Mouse (Mus musculus): ENCODE data around the gene Nes. TPM values are rescaled to one million over a fixed set of nuclear protein-coding genes. Genes with fewer than 3 reads are reported as not detected.

The Nes gene
- polyA plus RNA-seq, 1 experiment from 2014 or later: 17.7 TPM

- H3K4me2 ChIP-seq: peak overlapping the region; percentile 96
- 0 out of 2 replicates have a peak overlapping the region, but pooled peaks have one; percentile 18 for H3K27ac ChIP-seq
- peak overlapping the region; percentile 45; the same call in 1 of the 2 replicates for H3K9ac ChIP-seq
- H3K27me3 ChIP-seq: peaks cover 36% of the 10 kb centered on the region
- 33% methylated on average over 14 of the region's 14 CpGs for WGBS
- no peaks in the 10 kb centered on the region for H3K9me3 ChIP-seq
- no peak for ATAC-seq (ENCODE audit: insufficient number of reproducible peaks, insufficient read depth, low FRiP score, low TSS enrichment, low read depth)
- no peaks in the 10 kb centered on the region for H3K36me3 ChIP-seq
- H3K4me1 ChIP-seq: peaks cover 46% of the 10 kb centered on the region
- peak overlapping the region; percentile 51; the same call in 1 of the 2 replicates for H3K4me3 ChIP-seq
Measured at GRCm38 (mm10) chr3:87973593-87974380, 2.9 kb downstream of the Nes start.

- Histone ChIP-seq H3K27ac (no peak overlapping the region), H3K9ac (peak overlapping the region; percentile 45; the same call in 1 of the 2 replicates), H3K36me3 (no peaks in the 10 kb centered on the region), H3K4me3 (no peak overlapping the region), H3K4me2 (peak overlapping the region; percentile 96; the same call in 1 of the 2 replicates), H3K4me1 (peaks cover 46% of the 10 kb centered on the region), H3K27me3 (peaks cover 36% of the 10 kb centered on the region), H3K9me3 (no peaks in the 10 kb centered on the region)
- no peak for ATAC-seq (ENCODE audit: insufficient number of reproducible peaks, insufficient read depth, low FRiP score, low TSS enrichment, low read depth)
- WGBS: 26% methylated on average over 12 of the region's 12 CpGs
Measured at GRCm38 (mm10) chr3:87974381-87974987, 3.6 kb downstream of the Nes start.

DNA sequence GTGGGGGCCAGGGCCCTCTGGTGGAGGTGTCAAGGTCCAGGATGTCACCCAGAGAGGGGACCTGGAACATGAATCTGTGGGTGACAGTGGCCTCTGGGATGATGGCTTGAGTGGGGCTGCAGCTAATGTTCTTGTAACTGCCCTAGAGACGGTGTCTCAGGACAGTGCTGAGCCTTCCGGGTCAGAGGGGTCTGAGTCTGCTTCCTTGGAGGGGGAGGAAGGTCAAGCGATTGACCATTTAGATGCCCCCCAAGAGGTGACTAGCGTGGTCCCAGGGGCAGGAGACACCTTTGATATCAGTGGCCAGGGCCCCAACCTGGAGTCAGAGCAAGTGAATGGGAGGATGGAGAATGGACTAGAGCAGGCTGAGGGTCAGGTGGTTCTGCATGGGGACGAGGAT lies 8.6 kb downstream of the Nes start:
- 70% methylated on average over 5 of the region's 5 CpGs for WGBS
- Histone ChIP-seq H3K4me1 (peaks cover 29% of the 10 kb centered on the region), H3K27me3 (no peaks in the 10 kb centered on the region), H3K4me2 (no peak overlapping the region), H3K27ac (no peak overlapping the region), H3K9ac (no peak overlapping the region), H3K9me3 (no peaks in the 10 kb centered on the region), H3K4me3 (no peak overlapping the region), H3K36me3 (no peaks in the 10 kb centered on the region)
- ATAC-seq (ENCODE audit: insufficient number of reproducible peaks, insufficient read depth, low FRiP score, low TSS enrichment, low read depth): no peak

GRCm38 (mm10) chr3:87980085-87980484 lies 9.2 kb downstream of the Nes start:
- Histone ChIP-seq H3K9me3 (no peaks in the 10 kb centered on the region), H3K9ac (no peak overlapping the region), H3K4me3 (no peak overlapping the region), H3K27me3 (no peaks in the 10 kb centered on the region), H3K27ac (no peak overlapping the region), H3K36me3 (no peaks in the 10 kb centered on the region), H3K4me2 (no peak overlapping the region), H3K4me1 (peaks cover 29% of the 10 kb centered on the region)
- 48% methylated on average over 3 of the region's 3 CpGs for WGBS
- no peak for ATAC-seq (ENCODE audit: insufficient number of reproducible peaks, insufficient read depth, low FRiP score, low TSS enrichment, low read depth)

DNA sequence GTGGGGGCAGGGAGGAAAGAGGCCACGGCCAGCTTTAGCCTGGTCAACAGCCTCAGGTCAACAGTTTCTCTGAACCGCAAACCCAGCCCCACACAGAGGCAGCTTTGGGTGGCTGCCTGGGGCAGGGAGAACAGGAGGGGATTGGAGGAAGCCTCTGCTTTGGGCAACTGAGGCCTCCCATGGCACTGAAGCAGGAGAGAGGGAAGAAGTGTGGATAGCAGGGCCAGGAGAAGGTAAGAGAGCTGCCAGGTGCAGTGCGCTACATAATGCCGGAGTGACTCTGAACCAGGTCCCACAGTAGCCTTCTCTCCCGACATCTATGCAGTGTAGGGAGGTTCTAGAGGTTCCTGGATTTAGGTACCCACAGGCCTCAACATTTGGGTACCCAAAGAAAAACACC lies 9.8 kb downstream of the Nes start:
- Histone ChIP-seq H3K9me3 (no peaks in the 10 kb centered on the region), H3K36me3 (no peaks in the 10 kb centered on the region), H3K9ac (no peak overlapping the region), H3K27me3 (no peaks in the 10 kb centered on the region), H3K4me1 (peaks cover 35% of the 10 kb centered on the region), H3K27ac (no peak overlapping the region), H3K4me3 (no peak overlapping the region), H3K4me2 (no peak overlapping the region)
- no peak for ATAC-seq (ENCODE audit: insufficient number of reproducible peaks, insufficient read depth, low FRiP score, low TSS enrichment, low read depth)
- WGBS: 56% methylated on average over 5 of the region's 5 CpGs

- Histone ChIP-seq H3K27me3 (no peaks in the 10 kb centered on the region), H3K9ac (no peak overlapping the region), H3K27ac (no peak overlapping the region), H3K9me3 (no peaks in the 10 kb centered on the region), H3K36me3 (no peaks in the 10 kb centered on the region), H3K4me2 (no peak overlapping the region), H3K4me1 (peaks cover 41% of the 10 kb centered on the region), H3K4me3 (no peak overlapping the region)
- WGBS: 78% methylated on average over 6 of the region's 6 CpGs
- no peak for ATAC-seq (ENCODE audit: insufficient number of reproducible peaks, insufficient read depth, low FRiP score, low TSS enrichment, low read depth)
Measured at GRCm38 (mm10) chr3:87981214-87981760, 10.4 kb downstream of the Nes start.

DNA sequence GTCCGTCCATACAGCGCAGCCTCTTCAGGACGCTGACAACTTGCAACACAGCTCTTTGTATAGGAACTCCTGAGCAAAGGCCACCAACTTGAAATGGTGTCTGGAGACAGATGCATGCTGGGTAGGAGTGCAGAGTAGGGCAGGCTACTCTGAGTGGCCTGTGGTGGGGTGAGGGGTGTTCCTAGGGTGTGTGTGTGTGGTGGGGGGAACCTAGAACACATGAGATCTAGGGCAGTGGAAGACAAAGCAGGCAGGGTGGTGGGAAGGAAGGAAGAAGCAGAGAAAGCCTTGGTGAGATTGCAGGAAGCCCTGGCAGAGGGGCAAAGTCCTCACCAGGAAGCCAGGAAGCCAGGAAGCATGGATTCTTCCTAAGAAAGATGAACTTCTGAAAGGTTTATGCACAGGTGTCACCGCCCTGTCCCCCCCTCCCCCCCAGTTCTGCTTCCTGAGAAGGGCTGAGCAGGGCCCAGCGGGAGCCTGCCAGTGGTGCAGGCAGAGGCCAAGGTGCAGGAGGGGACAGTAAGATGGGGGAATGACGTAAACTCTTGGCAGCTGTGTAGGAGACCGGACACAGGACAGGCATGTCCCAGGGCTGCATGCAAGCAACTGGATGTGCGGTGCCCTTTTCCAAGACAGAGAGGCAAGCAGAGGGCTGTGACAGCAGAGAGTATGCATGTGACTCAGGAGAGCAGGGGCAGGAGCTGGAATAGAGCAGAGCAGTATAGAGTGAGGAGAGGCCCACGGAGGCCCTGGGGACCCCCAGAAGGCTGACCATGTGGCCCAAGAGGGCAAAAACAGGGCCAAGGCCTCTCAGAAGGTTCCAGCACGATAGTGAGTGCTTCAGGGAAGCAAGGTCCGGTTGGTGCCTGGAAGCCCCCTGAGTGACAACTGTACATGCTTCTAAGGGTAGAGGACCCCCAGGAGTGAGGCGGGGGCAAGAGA lies 11.3 kb downstream of the Nes start:
- H3K4me2 ChIP-seq: peak overlapping the region; percentile 47
- H3K27me3 ChIP-seq: no peaks in the 10 kb centered on the region
- peak overlapping the region; percentile 57; the same call in 1 of the 2 replicates for H3K9ac ChIP-seq
- ATAC-seq (ENCODE audit: insufficient number of reproducible peaks, insufficient read depth, low FRiP score, low TSS enrichment, low read depth): no peak
- no peak overlapping the region for H3K4me3 ChIP-seq
- no peaks in the 10 kb centered on the region for H3K36me3 ChIP-seq
- WGBS: 47% methylated on average over 12 of the region's 12 CpGs
- H3K9me3 ChIP-seq: no peaks in the 10 kb centered on the region
- H3K27ac ChIP-seq: peak overlapping the region; percentile 83
- peaks cover 49% of the 10 kb centered on the region for H3K4me1 ChIP-seq

GRCm38 (mm10) chr3:87982836-87983601 lies 12.1 kb downstream of the Nes start:
- WGBS: 9% methylated on average over 13 of the region's 13 CpGs
- H3K4me3 ChIP-seq: peak overlapping the region; percentile 21
- peaks cover 56% of the 10 kb centered on the region for H3K4me1 ChIP-seq

GRCm38 (mm10) chr3:87983627-87984026 lies 12.7 kb downstream of the Nes start:
- Histone ChIP-seq H3K4me1 (peaks cover 62% of the 10 kb centered on the region), H3K4me3 (peak overlapping the region; percentile 21; the same call in 1 of the 2 replicates), H3K9me3 (no peaks in the 10 kb centered on the region), H3K36me3 (no peaks in the 10 kb centered on the region), H3K9ac (peak overlapping the region; percentile 57), H3K4me2 (peak overlapping the region; percentile 47), H3K27ac (peak overlapping the region; percentile 83), H3K27me3 (peaks cover 11% of the 10 kb centered on the region)
- ATAC-seq (ENCODE audit: insufficient number of reproducible peaks, insufficient read depth, low FRiP score, low TSS enrichment, low read depth): no peak
- 54% methylated on average over 6 of the region's 6 CpGs for WGBS

More at GRCm38 (mm10) chr3:87982836-87983601, 12.1 kb downstream of the Nes start:
- no peaks in the 10 kb centered on the region for H3K9me3 ChIP-seq
- 0 out of 2 replicates have a peak, but pooled peaks have one; percentile 17 for ATAC-seq (ENCODE audit: insufficient number of reproducible peaks, insufficient read depth, low FRiP score, low TSS enrichment, low read depth)
- peaks cover 5% of the 10 kb centered on the region; the same call in 1 of the 2 replicates for H3K27me3 ChIP-seq
- peak overlapping the region; percentile 83 for H3K27ac ChIP-seq
- no peaks in the 10 kb centered on the region for H3K36me3 ChIP-seq
- H3K4me2 ChIP-seq: peak overlapping the region; percentile 47
- H3K9ac ChIP-seq: peak overlapping the region; percentile 57

GRCm38 (mm10) chr3:87984094-87984493 lies 13.2 kb downstream of the Nes start:
- H3K4me3 ChIP-seq: no peak overlapping the region
- H3K36me3 ChIP-seq: no peaks in the 10 kb centered on the region
- 54% methylated on average over 3 of the region's 3 CpGs for WGBS
- no peaks in the 10 kb centered on the region for H3K9me3 ChIP-seq
- H3K27me3 ChIP-seq: peaks cover 16% of the 10 kb centered on the region
- H3K27ac ChIP-seq: peak overlapping the region; percentile 83
- H3K4me2 ChIP-seq: no peak overlapping the region
- H3K9ac ChIP-seq: no peak overlapping the region
- peaks cover 63% of the 10 kb centered on the region for H3K4me1 ChIP-seq
- no peak for ATAC-seq (ENCODE audit: insufficient number of reproducible peaks, insufficient read depth, low FRiP score, low TSS enrichment, low read depth)

Measured in embryonic facial prominence, embryonic 13.5 days (tissue).